Mouse (Mus musculus): Measurements from ENCODE around the gene Fam160a2.

Gene Fam160a2

DNA sequence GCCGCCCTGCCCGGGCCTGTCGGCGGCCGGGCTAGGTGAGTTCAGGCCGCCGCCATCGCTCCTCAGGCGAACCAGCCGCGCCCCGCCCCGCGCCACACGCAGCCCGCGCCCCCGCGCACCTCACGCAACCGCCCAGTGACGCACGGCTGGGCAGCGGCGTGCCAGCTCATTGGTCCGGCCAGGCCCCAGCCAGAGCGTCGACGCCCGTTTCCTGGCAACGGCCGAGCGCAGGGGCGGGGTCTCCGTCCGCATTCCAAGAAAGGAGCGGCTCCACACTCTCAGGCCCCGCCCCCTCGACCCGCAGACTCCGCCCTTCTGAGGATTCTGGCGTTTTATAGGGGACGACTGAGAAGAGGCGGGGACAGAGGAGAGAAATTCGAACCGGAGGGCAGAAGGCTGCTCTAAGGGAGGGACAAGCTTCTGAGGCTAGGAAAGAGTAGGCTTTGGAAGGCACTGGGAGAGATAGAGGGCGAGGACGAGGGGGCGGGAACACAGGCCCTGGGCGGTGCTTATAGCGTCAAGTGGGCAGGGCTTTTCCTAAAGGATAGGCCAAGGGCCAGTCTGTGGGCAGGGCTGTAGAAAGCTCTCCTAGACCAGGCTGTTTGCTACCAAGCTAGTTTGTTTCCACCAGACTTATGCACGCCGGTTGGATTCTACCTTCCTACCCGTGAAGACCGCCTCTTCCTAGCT is at the start of gene Fam160a2:
TSS of gene Fam160a2 (minus strand) at position 120 of the 690 bp plus-strand sequence.
- peak; percentile 97 for DNase-seq (ENCODE audit: low read depth)

GRCm38 (mm10) chr7:105445076-105445475 is 45.2 kb upstream of the Fam160a2 start:
- DNase-seq (ENCODE audit: low read depth) = no peak

DNA sequence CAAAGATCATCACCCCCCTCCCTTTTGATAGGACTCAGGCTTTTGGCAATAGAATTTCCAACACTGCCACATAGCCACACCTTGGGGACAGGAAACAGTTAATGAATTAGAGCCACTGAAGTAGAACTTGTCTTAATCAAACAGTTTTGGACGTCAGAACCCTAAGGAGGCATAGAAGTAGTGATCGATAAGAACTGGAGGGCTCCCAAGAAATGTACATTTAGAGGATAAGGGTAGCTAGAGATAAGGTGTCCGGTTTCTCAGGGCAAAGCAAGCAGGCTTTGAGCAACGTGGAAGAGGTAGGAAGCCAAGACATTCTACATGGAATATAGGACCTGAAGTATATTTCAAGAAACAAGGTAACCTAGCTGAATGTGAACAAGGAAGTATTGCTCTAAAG is 41.6 kb upstream of the Fam160a2 start:
- DNase-seq (ENCODE audit: low read depth) = no peak

DNA sequence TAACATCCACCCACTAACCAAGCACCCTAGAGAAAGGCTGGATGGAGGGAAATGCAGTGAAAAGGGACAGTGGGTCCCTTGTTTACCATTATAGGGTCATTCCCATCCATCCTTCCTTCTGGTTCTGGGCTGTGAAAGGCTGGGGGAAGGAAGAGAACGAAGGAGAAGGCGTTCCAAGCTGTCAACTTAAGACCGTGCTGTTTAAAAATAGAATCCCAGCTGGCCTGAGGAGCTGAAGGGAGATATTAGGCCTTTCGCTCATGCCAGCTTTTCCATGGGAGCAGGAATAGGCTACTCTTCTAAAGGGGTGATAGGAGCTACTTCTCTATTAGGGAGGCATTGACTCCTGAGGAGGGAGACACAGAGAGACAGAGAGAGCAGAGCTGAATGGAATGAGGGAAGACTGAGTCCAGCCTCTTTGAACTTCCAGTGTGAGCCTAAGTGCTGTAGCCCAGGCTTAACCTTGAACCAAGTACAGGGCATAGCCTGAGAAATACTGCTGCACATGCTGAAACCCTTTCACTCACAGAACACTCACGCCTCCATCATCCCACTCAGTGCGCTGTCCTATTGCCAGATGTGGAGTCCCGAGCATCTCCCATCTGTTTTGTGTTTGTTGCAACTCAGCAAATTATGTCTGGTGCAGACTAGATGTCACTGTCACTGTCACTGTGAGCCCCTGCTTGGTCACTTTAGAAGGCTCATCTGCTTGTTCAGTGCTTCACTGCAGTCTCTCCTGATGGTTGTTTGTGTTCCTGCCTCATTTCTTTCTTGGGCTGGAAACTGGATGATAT is 38.3 kb upstream of the Fam160a2 start:
- no peak for DNase-seq (ENCODE audit: low read depth)

DNA sequence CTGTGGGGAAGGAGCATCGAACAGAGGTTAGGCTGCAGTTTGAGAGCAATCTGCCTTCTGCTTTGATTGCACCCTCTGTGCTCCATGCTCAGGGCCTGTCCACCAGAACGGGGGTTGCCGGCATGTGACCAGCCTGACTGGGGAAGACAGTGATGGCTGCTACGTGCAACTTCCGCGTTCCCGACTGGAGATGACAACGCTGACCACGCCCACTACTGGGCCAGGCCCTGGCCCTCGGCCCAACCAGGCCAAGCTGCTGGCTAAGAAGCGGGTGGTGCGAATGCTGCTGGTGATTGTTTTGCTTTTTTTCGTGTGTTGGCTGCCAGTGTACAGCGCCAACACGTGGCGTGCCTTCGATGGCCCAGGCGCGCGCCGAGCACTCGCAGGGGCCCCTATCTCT is 34.9 kb upstream of the Fam160a2 start:
- DNase-seq (ENCODE audit: low read depth) = no peak

GRCm38 (mm10) chr7:105433859-105434258 is 34.0 kb upstream of the Fam160a2 start:
- no peak for DNase-seq (ENCODE audit: low read depth)

DNA sequence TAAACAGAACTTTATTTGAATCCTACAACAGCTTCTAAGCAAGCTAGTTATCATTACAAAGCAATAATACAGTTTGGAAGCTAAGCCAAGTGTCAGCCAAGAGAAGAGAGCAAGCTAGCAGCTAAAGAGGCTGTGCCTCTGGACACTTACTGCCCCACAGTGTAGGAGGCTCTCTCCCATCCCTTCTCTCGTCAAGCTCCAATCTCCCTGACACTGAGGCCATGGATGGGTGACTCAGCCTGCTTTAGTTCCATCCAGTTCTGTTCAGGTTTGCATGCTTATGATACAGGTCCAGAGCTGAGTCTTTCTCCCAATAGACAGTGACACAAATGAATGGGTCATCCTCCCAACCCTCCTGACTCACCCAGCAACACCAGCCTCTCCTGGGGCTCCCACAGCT is 32.2 kb upstream of the Fam160a2 start:
- no peak for DNase-seq (ENCODE audit: low read depth)

DNA sequence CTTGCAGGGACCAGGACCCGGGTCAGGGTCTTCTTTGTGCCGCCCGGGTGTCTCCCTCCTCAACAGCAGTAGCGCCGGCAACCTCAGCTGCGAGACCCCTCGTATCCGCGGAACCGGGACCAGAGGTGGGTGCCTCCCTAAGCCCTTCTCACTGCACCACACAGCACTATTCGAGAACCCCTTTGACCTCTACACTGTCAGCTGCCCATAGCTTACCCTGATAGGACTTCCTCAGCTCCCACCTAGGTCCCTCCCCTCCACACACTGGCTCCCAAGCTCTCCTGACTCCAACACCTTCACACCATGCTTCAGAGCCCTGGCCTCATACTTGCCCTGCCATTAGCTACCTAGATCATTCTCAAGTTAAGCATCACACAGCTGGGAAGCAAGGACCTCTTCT is 26.2 kb upstream of the Fam160a2 start:
- DNase-seq (ENCODE audit: low read depth) = no peak

- DNase-seq (ENCODE audit: low read depth) = no peak
Observed at GRCm38 (mm10) chr7:105425424-105426043, 25.7 kb upstream of the Fam160a2 start, which contains the start of gene Cckbr. Gene Cckbr, plus strand, starts transcription at chr7:105425731.

- DNase-seq (ENCODE audit: low read depth) = no peak
Observed at GRCm38 (mm10) chr7:105424368-105424767, 24.5 kb upstream of the Fam160a2 start.

DNA sequence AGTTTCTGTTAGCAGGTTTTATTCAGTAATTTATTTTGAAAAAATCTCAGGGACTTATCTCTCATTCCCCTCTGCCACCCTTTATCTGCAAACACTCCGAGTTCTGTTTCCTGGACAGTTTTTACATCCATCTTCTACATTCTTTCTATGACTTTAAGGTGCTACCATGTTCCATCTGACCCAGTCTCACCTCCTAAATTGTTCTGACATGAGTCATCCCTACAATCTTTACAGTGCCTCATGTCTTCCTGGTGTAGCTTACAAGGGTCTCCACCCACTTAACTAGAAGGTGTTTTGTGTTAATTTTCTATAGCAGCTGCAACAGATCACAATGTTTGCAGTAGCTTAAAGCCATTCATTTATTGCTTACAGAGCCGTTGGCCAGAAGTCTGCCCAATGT is 21.0 kb upstream of the Fam160a2 start:
- DNase-seq (ENCODE audit: low read depth) = no peak

GRCm38 (mm10) chr7:105418106-105418505 is 18.3 kb upstream of the Fam160a2 start:
- no peak for DNase-seq (ENCODE audit: low read depth)

DNA sequence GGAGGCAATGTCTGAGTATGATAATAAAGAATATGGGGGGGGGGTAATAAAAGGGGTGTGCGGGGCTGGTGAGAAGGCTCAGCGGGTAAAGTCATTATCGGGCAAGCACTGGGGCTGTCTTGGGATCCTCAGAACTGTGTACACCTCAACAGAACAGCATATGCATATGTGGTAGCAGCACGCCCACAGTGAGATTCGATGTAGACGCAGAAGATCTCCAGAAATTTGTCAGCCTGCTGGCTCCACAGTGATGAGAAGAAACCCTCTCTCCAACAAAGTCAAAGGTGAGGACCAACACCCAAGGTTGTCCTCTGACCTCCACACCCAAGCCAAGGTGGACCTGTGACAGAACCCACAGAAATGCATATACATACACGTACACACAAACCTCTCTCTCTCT is 16.7 kb upstream of the Fam160a2 start:
- no peak for DNase-seq (ENCODE audit: low read depth)

DNA sequence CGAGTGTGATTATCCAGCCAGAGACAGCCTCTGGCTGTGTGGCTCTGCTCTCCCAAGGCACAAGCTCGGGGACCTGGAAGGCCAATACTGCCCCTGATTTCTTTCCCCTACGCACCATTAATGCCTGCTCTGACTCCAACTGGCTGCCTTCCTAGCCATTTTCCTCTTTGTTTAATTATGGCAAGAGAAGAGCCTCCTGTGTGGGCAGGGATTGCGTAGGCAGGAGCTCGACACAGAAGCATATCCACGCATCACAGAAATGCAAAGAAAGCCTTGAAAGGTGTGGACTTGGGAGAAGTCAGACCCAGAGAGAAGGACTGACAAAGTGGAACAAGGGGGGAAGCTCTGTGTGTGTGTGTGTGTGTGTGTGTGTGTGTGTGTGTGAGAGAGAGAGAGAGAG is 14.5 kb upstream of the Fam160a2 start:
- DNase-seq (ENCODE audit: low read depth) = no peak

DNA sequence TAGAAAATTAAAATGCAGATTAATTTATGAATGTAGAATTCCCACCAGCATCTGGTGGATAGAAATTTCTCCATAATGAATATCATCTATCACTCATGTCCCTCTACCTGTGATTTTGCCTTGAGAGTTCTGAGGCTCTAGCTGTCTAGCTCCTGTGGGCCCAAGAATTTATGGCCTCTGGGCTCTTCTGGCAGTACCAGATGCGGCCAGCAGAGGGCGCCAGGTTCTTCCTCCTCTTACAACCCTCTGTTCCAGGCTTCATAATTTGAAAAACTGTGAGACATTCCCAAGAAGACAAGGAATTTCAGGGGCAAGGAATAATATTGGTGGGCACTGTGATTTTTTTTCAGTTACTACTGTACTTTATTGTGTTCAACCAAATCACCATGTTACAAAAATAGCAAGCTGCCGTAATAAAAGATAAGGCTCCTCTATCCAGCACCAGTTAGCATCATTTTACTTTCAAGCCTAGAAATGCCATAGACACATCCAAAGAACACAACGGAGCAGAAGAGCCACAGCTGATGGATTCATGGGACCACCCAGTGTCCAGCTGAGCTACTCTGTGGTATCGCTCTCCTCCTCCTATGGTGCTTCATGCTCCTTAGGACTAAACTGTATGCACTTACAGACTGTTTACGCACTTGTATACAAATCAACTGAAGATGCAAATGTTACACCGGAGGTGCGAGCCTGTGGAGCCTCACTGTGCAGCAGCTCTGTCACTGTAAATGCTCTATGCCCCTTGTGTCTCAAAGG is 12.2 kb upstream of the Fam160a2 start:
- peak; percentile 75 for DNase-seq (ENCODE audit: low read depth)

GRCm38 (mm10) chr7:105406322-105406721 is 6.5 kb upstream of the Fam160a2 start:
- DNase-seq (ENCODE audit: low read depth) = no peak

GRCm38 (mm10) chr7:105404268-105404667 is 4.4 kb upstream of the Fam160a2 start, which contains the start of gene Cnga4:
Gene Cnga4, plus strand, starts transcription at chr7:105404568.
- no peak for DNase-seq (ENCODE audit: low read depth)

DNA sequence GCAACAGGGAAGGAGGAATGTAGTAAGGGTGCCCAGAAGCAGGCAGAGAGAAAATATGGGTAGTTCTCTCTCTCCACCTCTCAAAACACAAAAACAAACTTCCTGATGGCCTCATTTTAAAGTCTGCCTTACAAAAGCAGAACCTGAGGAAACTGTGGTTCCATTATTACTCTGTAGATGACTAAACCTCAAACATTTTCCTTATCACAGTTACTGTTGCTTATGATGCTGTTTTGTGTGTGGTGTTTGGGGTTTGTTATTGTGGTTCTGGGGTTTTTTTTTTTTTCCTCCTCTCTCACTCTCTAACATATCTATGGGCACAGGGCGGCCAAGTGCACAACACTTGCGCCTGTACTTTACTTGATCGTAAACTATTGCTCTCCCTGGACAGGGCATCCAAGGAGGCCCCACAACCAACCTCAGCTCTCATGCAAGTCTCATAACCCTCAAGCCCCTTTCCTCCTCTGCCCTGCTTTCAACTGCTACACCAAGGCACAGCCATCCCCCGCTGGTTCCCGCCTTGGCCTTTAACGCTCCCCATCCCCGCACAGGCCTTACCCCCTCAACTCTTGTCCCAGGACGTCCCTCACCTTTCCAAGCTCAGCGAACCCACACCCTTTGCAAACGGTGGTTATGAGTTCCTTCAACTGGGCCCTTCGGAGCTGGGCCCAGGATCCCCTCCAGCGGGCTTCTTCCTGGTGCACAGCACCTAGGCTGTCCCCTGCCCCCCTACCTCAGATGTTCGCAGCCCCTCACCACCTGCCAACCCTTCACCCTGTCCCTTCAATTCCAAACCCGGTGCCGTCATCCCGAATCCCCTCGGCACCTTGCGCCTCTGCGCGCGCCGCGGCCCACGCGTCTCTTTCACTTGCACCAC is 558 bp downstream of the Fam160a2 start:
- peak; percentile 73 for DNase-seq (ENCODE audit: low read depth)

DNA sequence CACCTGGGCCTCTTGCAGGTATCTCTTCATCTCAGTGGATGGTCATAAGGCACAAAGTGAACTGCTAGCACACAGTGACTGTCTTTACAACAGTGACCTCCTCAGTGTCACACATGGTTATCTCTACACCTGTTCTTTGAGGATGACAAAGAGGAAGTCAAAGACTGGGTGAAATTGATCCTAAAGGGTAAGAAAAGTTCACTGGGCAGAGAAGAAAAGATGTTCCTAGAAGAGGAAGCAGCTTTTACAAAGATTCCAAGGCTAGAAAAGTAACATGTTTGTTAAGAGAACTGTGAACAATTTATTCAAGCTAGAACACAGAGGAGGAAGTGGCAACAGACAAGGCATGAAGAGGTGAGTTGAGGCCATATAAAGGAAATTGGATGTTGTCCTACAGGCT is 3.7 kb downstream of the Fam160a2 start:
- DNase-seq (ENCODE audit: low read depth) = no peak

- DNase-seq (ENCODE audit: low read depth) = no peak
Observed at GRCm38 (mm10) chr7:105395131-105395820, 4.6 kb downstream of the Fam160a2 start.

DNA sequence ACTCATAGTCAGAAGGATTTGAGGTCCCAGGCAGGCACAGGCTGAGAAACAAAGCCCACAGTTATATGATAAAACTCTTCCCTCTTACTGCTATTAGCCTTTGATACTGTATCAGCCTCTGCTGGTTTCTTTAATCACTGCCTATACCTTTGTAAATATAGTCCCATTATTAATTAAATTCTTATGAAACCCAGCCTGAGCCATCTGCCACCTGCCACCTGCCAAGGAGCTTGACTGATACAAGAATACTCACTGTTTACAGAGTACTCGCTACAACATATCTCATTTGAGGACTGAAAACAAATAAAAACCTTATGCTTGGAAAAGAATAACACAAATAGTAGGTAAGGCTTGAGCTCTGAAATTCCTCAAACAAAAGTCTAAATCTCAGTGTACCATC is 5.2 kb downstream of the Fam160a2 start:
- DNase-seq (ENCODE audit: low read depth) = no peak
